Mouse (Mus musculus): ENCODE data around the gene Kcnj5. TPM values are rescaled to one million over a fixed set of nuclear protein-coding genes. Genes with fewer than 3 reads are reported as not detected.

Gene Kcnj5
- polyA plus RNA-seq, 1 experiment from 2014 or later: 0.36 TPM

DNA sequence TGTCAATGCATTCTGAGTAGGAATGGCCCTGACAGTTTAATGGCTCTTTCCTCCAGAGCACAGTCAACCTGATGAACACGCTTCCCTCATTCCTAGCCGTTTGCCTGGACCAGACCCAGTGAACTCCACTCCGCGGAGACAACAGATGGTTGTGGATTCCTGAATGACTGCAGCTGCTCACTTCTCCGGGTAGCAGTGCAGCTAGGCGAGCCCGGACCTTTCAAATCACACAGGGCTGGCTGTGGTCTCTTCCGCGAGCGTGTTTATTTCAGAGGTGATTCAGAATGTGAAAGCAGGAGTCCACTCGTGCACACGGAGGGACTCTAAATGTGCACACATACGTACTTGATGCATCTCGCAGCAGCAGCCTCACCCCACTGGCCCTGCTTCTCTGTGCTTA is 32.4 kb downstream of the Kcnj5 start:
- H3K4me1 ChIP-seq (replicated peaks; ENCODE audit: control insufficient read depth, insufficient read depth, low read length): no peaks in the 10 kb centered on the region
- no peak overlapping the region for H3K4me2 ChIP-seq (replicated peaks; ENCODE audit: low read depth, low read length)
- H3K4me3 ChIP-seq (ENCODE audit: low read depth, low read length): no peak overlapping the region
- H3K27me3 ChIP-seq (ENCODE audit: control insufficient read depth, insufficient read depth, low read length): no peaks in the 10 kb centered on the region
- no peaks in the 10 kb centered on the region for H3K9me3 ChIP-seq (ENCODE audit: control insufficient read depth, low read length)
- no peak overlapping the region for H3K9ac ChIP-seq (ENCODE audit: low read depth, low read length)
- whole genome bisulfite sequencing: 59% methylated on average over 14 of the region's 14 CpGs
- ATAC-seq (ENCODE audit: low FRiP score) (peak; percentile 66; the same call in 1 of the 2 replicates), DNase-seq (ENCODE audit: low spot score) (no peak)
- H3K27ac ChIP-seq (ENCODE audit: low read depth, low read length): no peak overlapping the region
- H3K36me3 ChIP-seq (ENCODE audit: control insufficient read depth, insufficient read depth, low read length): no peaks in the 10 kb centered on the region

DNA sequence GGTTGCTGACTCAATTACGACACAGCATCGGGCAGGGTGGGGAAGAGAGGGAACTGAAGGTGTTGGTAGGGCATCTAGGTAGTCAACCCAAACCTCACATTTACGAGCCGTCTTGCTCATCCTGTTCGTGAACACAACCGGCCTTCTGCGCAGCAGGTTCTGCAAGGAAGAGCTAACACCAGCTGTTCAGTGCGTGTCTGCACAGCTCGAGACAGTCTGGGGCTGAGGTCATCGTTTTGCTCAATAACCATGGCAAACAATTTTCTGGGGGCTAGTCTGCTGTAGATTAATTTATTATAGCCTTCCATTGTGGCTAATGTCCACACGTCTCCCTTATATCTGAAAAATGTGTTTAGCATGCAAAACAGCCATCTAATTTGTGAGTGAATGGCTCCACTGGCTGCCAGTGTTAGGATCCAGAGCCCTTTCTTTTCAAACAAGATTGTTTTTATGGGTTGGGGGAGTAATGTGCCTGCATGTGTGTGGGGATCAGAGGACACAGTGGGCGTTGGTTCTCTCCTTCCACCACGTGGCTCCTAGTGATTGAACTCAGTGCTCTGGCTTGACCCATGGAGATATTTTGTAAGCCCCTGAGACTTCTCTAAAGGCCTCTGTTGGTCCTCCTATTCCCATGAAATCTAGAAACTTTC is 41.5 kb downstream of the Kcnj5 start:
- no peaks in the 10 kb centered on the region; the same call in 1 of the 2 replicates for H3K27me3 ChIP-seq (ENCODE audit: control insufficient read depth, insufficient read depth, low read length)
- H3K27ac ChIP-seq (ENCODE audit: low read depth, low read length): no peak overlapping the region
- 50% methylated on average over 13 of the region's 13 CpGs for WGBS
- no peaks in the 10 kb centered on the region for H3K4me1 ChIP-seq (replicated peaks; ENCODE audit: control insufficient read depth, insufficient read depth, low read length)
- H3K9ac ChIP-seq (ENCODE audit: low read depth, low read length): no peak overlapping the region
- ATAC-seq (ENCODE audit: low FRiP score) (peak; percentile 93), DNase-seq (ENCODE audit: low spot score) (peak; percentile 39)
- no peaks in the 10 kb centered on the region for H3K36me3 ChIP-seq (ENCODE audit: control insufficient read depth, insufficient read depth, low read length)
- H3K4me3 ChIP-seq (ENCODE audit: low read depth, low read length): no peak overlapping the region
- H3K9me3 ChIP-seq (ENCODE audit: control insufficient read depth, low read length): no peaks in the 10 kb centered on the region
- H3K4me2 ChIP-seq (replicated peaks; ENCODE audit: low read depth, low read length): no peak overlapping the region

DNA sequence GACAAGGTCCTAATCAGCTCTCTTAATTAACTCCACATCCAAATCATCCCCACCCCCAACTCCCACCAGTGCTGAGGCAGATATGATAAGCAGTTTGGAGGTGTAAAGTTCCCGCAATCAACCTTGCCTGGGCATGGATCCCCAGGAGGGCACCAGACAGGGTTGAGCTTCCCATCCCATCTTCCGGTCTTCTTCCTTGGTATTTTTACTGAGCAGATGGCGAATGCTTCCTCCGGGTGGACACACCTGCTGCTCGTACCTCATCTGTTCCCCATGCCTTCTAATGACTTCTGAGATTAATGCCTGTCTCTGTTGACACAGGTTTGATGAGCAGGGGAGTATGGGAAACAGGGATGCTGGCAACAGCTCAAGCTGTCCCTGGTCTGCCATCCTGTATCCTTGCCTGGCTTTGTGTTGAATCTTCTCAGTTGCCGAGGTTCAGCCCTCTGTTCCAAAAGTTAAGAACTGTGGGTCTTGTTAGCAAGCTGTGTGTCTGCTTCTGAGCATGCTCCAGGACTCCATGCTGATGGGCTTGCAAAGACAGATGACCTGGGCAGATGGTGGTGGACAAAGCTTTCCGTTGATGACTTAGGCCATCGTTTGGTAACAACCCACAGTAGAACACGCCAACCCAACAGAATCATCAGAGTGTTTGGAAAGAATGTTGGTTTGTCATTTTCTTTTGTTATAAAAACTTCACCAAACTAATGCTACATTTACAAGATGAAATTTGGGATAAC is 48.9 kb downstream of the Kcnj5 start:
- Histone ChIP-seq H3K36me3 (ENCODE audit: control insufficient read depth, insufficient read depth, low read length) (no peaks in the 10 kb centered on the region), H3K9me3 (ENCODE audit: control insufficient read depth, low read length) (no peaks in the 10 kb centered on the region), H3K27ac (ENCODE audit: low read depth, low read length) (no peak overlapping the region), H3K4me2 (replicated peaks; ENCODE audit: low read depth, low read length) (no peak overlapping the region), H3K4me1 (replicated peaks; ENCODE audit: control insufficient read depth, insufficient read depth, low read length) (no peaks in the 10 kb centered on the region), H3K27me3 (ENCODE audit: control insufficient read depth, insufficient read depth, low read length) (no peaks in the 10 kb centered on the region), H3K9ac (ENCODE audit: low read depth, low read length) (no peak overlapping the region), H3K4me3 (ENCODE audit: low read depth, low read length) (no peak overlapping the region)
- ATAC-seq (ENCODE audit: low FRiP score) (no peak), DNase-seq (ENCODE audit: low spot score) (no peak)
- WGBS: 85% methylated on average over 9 of the region's 9 CpGs

DNA sequence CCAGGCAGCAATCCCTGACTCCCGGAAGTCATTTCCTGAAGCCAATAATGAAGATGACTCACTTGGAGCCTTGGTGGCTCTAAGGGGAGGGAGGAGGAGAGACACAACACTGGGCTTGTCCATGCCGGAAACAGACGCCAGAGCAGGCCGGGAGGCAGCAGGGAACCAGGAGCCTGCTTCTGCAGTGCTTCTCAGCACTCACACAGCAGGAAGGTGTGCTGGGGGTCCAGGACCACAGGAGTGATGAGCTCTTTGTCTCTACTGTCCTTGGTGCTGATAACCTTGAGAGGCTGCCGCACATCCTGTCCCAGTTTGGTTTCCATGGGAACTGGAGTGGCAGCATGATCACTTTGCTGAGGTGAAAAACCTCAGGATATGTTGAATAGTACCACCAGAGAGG is 51.5 kb downstream of the Kcnj5 start:
- Histone ChIP-seq H3K4me3 (ENCODE audit: low read depth, low read length) (no peak overlapping the region), H3K4me1 (replicated peaks; ENCODE audit: control insufficient read depth, insufficient read depth, low read length) (no peaks in the 10 kb centered on the region), H3K36me3 (ENCODE audit: control insufficient read depth, insufficient read depth, low read length) (no peaks in the 10 kb centered on the region), H3K4me2 (replicated peaks; ENCODE audit: low read depth, low read length) (no peak overlapping the region), H3K27ac (ENCODE audit: low read depth, low read length) (no peak overlapping the region), H3K9me3 (ENCODE audit: control insufficient read depth, low read length) (no peaks in the 10 kb centered on the region), H3K27me3 (ENCODE audit: control insufficient read depth, insufficient read depth, low read length) (no peaks in the 10 kb centered on the region), H3K9ac (ENCODE audit: low read depth, low read length) (no peak overlapping the region)
- ATAC-seq (ENCODE audit: low FRiP score): no peak
- WGBS: 45% methylated on average over 5 of the region's 5 CpGs
- peak; percentile 5 for DNase-seq (ENCODE audit: low spot score)

DNA sequence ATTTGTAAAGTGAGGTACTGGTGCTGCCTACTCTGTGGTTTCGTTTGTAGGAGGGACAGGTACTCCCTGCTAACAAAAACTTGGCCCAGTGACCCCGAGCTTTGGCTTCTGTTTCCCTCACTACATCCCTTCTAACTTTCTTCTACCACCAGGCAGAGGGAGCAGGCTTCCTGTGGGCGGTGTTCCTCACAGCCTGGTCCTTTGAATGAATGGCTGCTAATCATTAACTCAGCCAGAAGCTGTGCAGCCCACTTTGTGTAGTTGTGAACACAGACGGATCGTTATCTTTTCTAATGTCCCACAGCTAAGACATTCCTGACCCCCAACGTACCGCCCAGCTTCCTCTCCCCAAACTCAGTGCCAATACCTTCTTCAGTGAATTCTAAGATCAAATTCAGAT is 52.5 kb downstream of the Kcnj5 start:
- Histone ChIP-seq H3K4me2 (replicated peaks; ENCODE audit: low read depth, low read length) (no peak overlapping the region), H3K27me3 (ENCODE audit: control insufficient read depth, insufficient read depth, low read length) (no peaks in the 10 kb centered on the region), H3K9ac (ENCODE audit: low read depth, low read length) (no peak overlapping the region), H3K27ac (ENCODE audit: low read depth, low read length) (no peak overlapping the region), H3K4me1 (replicated peaks; ENCODE audit: control insufficient read depth, insufficient read depth, low read length) (no peaks in the 10 kb centered on the region), H3K9me3 (ENCODE audit: control insufficient read depth, low read length) (no peaks in the 10 kb centered on the region), H3K4me3 (ENCODE audit: low read depth, low read length) (no peak overlapping the region), H3K36me3 (ENCODE audit: control insufficient read depth, insufficient read depth, low read length) (no peaks in the 10 kb centered on the region)
- DNase-seq (ENCODE audit: low spot score) (no peak), ATAC-seq (ENCODE audit: low FRiP score) (no peak)
- WGBS: 47% methylated on average over 7 of the region's 7 CpGs

DNA sequence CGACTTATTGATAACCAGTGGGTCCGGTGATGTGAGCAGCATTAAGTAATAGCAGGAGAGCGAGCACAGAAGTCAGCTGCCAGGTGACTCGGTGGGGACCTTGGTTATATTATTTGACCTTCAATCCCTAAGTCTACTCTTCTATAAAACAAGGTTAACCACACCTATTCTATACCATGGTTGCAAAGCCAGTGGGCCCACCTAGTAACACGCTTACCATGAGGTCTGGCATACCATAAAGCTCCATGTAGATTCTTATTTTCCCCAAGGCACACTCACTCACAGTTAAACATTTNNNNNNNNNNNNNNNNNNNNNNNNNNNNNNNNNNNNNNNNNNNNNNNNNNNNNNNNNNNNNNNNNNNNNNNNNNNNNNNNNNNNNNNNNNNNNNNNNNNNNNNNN is 60.6 kb downstream of the Kcnj5 start:
- H3K36me3 ChIP-seq (ENCODE audit: control insufficient read depth, insufficient read depth, low read length): no peaks in the 10 kb centered on the region
- ATAC-seq (ENCODE audit: low FRiP score): no peak
- H3K9me3 ChIP-seq (ENCODE audit: control insufficient read depth, low read length): no peaks in the 10 kb centered on the region
- H3K4me3 ChIP-seq (ENCODE audit: low read depth, low read length): no peak overlapping the region
- WGBS: 89% methylated on average over 5 of the region's 5 CpGs
- no peak for DNase-seq (ENCODE audit: low spot score)
- no peak overlapping the region for H3K9ac ChIP-seq (ENCODE audit: low read depth, low read length)
- H3K27ac ChIP-seq (ENCODE audit: low read depth, low read length): no peak overlapping the region
- no peak overlapping the region for H3K4me2 ChIP-seq (replicated peaks; ENCODE audit: low read depth, low read length)
- H3K27me3 ChIP-seq (ENCODE audit: control insufficient read depth, insufficient read depth, low read length): no peaks in the 10 kb centered on the region
- no peaks in the 10 kb centered on the region for H3K4me1 ChIP-seq (replicated peaks; ENCODE audit: control insufficient read depth, insufficient read depth, low read length)

DNA sequence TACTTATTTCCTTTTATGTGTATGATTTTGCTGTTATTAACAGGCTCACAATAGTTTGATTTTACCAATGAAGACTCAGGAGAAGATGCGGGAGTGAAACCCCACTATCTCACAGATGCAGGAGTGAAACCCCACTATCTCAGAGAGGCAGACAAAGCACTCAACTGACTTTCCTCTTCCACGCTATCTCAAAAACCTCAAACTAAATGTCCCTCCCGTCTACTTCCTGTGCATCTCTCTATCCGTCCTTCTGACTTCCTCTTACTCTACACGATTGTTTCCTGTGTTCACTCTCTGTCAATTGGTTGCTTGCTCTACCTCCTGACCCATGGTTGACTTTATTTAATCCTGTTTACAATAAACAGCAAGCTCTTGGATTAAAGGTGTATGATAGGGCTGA is 63.7 kb downstream of the Kcnj5 start:
- H3K36me3 ChIP-seq (ENCODE audit: control insufficient read depth, insufficient read depth, low read length): no peaks in the 10 kb centered on the region
- no peak overlapping the region for H3K4me3 ChIP-seq (ENCODE audit: low read depth, low read length)
- no peak overlapping the region for H3K27ac ChIP-seq (ENCODE audit: low read depth, low read length)
- H3K9me3 ChIP-seq (ENCODE audit: control insufficient read depth, low read length): no peaks in the 10 kb centered on the region
- no peak overlapping the region for H3K9ac ChIP-seq (ENCODE audit: low read depth, low read length)
- no peak overlapping the region for H3K4me2 ChIP-seq (replicated peaks; ENCODE audit: low read depth, low read length)
- WGBS: 90% methylated on average over 5 of the region's 5 CpGs
- no peaks in the 10 kb centered on the region for H3K27me3 ChIP-seq (ENCODE audit: control insufficient read depth, insufficient read depth, low read length)
- DNase-seq (ENCODE audit: low spot score) (no peak), ATAC-seq (ENCODE audit: low FRiP score) (no peak)
- no peaks in the 10 kb centered on the region for H3K4me1 ChIP-seq (replicated peaks; ENCODE audit: control insufficient read depth, insufficient read depth, low read length)

DNA sequence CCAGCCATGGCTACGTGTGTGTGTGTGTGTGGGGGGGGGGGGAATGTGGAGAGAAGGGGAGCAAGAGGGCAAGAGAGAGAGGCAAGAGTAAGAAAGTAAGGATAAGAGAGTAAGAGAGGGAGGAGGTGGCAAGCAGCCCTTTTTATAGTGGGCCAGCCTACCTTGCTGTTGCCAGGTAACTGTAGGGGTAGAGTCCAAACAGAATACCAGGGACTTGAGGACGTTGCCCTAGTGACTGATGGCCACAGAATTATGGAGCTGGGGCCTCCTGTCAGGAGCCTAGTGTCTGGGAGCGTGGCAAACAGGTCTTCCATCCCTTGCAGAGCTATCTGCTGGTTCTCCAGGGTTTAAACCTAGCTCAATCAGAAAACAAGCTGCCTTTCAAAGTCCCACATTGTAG is 64.4 kb downstream of the Kcnj5 start:
- no peak for ATAC-seq (ENCODE audit: low FRiP score)
- no peaks in the 10 kb centered on the region for H3K4me1 ChIP-seq (replicated peaks; ENCODE audit: control insufficient read depth, insufficient read depth, low read length)
- no peak overlapping the region for H3K9ac ChIP-seq (ENCODE audit: low read depth, low read length)
- no peak overlapping the region for H3K4me3 ChIP-seq (ENCODE audit: low read depth, low read length)
- H3K9me3 ChIP-seq (ENCODE audit: control insufficient read depth, low read length): no peaks in the 10 kb centered on the region
- WGBS: 60% methylated on average over 3 of the region's 3 CpGs
- H3K27me3 ChIP-seq (ENCODE audit: control insufficient read depth, insufficient read depth, low read length): no peaks in the 10 kb centered on the region
- H3K27ac ChIP-seq (ENCODE audit: low read depth, low read length): no peak overlapping the region
- DNase-seq (ENCODE audit: low spot score): no peak
- H3K4me2 ChIP-seq (replicated peaks; ENCODE audit: low read depth, low read length): no peak overlapping the region
- no peaks in the 10 kb centered on the region for H3K36me3 ChIP-seq (ENCODE audit: control insufficient read depth, insufficient read depth, low read length)

DNA sequence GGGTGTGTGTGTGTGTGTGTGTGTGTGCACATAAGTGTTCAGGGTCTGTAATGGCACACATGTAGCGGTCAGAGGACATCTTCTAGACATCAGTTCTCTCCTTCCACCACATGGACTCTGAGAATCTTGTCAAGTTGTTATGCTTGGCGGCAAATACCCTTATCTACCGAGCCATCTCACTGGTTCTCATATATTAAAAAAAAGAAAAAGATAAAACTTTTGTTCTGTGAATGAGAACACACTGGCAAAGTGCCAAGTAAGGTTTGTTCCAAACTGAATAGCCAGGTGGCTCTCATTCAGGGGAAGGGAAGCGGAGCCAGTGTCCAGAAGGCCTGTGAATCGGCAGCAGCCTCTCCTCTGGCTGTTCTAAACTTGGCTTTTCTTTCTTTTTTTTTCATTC is 66.1 kb downstream of the Kcnj5 start:
- no peaks in the 10 kb centered on the region for H3K9me3 ChIP-seq (ENCODE audit: control insufficient read depth, low read length)
- H3K4me1 ChIP-seq (replicated peaks; ENCODE audit: control insufficient read depth, insufficient read depth, low read length): no peaks in the 10 kb centered on the region
- no peak overlapping the region for H3K27ac ChIP-seq (ENCODE audit: low read depth, low read length)
- H3K9ac ChIP-seq (ENCODE audit: low read depth, low read length): no peak overlapping the region
- DNase-seq (ENCODE audit: low spot score): no peak
- H3K4me3 ChIP-seq (ENCODE audit: low read depth, low read length): no peak overlapping the region
- H3K36me3 ChIP-seq (ENCODE audit: control insufficient read depth, insufficient read depth, low read length): no peaks in the 10 kb centered on the region
- H3K4me2 ChIP-seq (replicated peaks; ENCODE audit: low read depth, low read length): no peak overlapping the region
- WGBS: 88% methylated on average over 5 of the region's 5 CpGs
- H3K27me3 ChIP-seq (ENCODE audit: control insufficient read depth, insufficient read depth, low read length): no peaks in the 10 kb centered on the region
- ATAC-seq (ENCODE audit: low FRiP score): no peak
